Mouse (Mus musculus) cerebellum, adult (tissue): ENCODE measurements around the gene Map3k5.

Experiments used
- ATAC-seq: cut with Nextera tagmentation; 2 replicates; pipeline ENCODE4 v1.9.2; 2017; ENCODE audit warnings: mild to moderate bottlenecking, moderate library complexity, mixed read lengths; ENCODE audit not compliant: insufficient number of reproducible peaks, low FRiP score, low TSS enrichment

The Map3k5 gene

GRCm38 (mm10) chr10:20148130-20148772 is 214.0 kb downstream of the Map3k5 start, which contains the start of gene Map7:
Gene Map7 (plus strand): TSS chr10:20148471.
- ATAC-seq = peak; percentile 15; the same call in 1 of the 2 replicates

GRCm38 (mm10) chr10:20148773-20149120 is 214.5 kb downstream of the Map3k5 start:
- peak; percentile 60 for ATAC-seq

- peak; percentile 82 for ATAC-seq
Observed at GRCm38 (mm10) chr10:20149121-20149834, 215.0 kb downstream of the Map3k5 start.

DNA sequence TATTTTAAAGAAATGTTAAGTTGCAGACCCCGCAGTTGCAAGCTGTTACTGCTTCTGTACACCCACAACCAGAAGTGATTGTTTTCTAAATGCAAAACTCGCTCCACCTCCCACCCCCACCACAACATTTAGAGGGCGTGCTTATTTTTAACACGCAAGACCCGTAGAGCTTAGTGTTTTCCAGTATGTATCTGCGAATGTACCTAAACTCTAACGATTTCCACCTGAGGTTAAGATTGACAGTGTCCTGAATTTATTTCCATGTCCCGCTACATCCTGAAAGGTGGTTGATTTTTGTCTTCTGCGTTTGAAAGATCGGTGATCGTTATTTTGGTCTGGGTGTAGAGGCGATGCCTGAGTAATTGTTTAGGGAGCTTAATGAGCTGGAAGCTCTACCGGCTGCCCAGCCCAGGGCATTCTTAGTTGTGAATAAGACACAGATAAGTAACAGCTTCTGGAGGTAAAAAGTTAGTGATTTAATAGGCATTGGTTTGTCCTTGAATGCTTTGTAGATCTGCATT is 215.6 kb downstream of the Map3k5 start:
- 0 out of 2 replicates have a peak, but pooled peaks have one; percentile 2 for ATAC-seq

GRCm38 (mm10) chr10:20152131-20152530 is 217.9 kb downstream of the Map3k5 start:
- no peak for ATAC-seq

DNA sequence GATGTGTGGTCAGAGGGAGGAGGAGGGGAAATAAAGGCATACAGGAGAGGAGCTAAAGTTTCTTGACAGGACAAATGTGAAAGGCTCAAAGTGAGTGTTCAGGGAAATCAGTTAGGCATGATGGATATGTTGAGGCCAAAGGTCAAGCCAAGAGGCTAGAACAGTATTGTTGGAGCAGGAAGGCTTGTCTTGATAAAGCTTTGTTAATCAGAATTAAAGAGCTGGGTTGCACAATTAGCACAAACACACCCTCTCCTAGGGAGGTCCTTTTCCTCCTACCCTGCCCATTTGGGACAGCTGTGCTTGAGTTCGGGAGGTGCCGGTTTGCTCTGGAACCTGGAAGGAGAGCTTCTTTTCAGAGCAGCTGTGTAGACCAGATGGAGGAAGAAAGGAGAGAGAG is 219.2 kb downstream of the Map3k5 start:
- ATAC-seq = no peak

- 0 out of 2 replicates have a peak, but pooled peaks have one; percentile 21 for ATAC-seq
Observed at GRCm38 (mm10) chr10:20155401-20155800, 221.1 kb downstream of the Map3k5 start.

- no peak for ATAC-seq
Observed at GRCm38 (mm10) chr10:20157021-20157726, 222.9 kb downstream of the Map3k5 start.

DNA sequence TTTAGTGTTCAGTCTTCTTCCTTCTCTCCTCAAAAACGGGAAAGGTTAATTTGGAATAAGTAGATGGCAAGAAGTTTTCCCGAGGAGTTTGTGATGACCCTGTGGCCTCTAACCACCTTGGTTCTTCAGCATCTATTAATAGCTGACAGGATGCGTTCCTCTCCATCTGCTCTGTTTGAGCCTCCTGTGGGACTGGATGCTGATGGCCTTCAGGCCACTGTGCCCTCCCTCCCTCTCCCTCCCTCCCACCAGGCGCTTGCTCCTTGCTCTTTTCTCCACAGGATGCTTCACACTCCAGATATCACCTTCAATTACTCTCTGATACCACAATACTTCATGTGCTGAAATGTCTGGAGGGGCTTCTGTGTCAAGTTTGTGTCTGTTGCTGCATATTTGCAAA is 224.5 kb downstream of the Map3k5 start:
- ATAC-seq = peak; percentile 77

- ATAC-seq = no peak
Observed at GRCm38 (mm10) chr10:20159308-20159707, 225.0 kb downstream of the Map3k5 start.

- ATAC-seq = no peak
Observed at GRCm38 (mm10) chr10:20160914-20161313, 226.6 kb downstream of the Map3k5 start.

GRCm38 (mm10) chr10:20164810-20165209 is 230.5 kb downstream of the Map3k5 start:
- no peak for ATAC-seq

- no peak for ATAC-seq
Observed at GRCm38 (mm10) chr10:20166797-20167196, 232.5 kb downstream of the Map3k5 start.

DNA sequence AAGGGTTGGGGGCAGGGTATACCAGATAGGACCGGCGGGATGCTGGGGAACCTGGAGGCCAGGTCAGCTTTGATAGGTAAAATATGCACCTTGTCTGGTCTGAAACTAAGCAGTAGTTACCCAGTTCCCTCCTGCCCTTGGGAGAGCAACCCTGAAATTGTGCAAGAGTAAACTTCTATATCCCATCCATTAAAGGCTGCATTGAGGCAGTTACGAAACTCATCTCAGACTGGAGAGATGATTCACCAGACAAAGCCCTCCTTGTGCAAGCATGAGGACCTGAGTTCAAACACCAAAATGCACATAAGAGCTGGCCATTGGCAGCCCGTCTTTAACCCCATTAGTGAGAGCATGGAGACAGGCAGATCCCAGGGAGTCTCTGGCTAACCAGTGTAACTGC is 233.2 kb downstream of the Map3k5 start:
- ATAC-seq = no peak

GRCm38 (mm10) chr10:20169182-20169674 is 235.0 kb downstream of the Map3k5 start:
- ATAC-seq = no peak

- no peak for ATAC-seq
Observed at GRCm38 (mm10) chr10:20169927-20170604, 235.8 kb downstream of the Map3k5 start.

- ATAC-seq = peak; percentile 89
Observed at GRCm38 (mm10) chr10:20170605-20171088, 236.4 kb downstream of the Map3k5 start.

- no peak for ATAC-seq
Observed at GRCm38 (mm10) chr10:20171209-20171608, 236.9 kb downstream of the Map3k5 start.

DNA sequence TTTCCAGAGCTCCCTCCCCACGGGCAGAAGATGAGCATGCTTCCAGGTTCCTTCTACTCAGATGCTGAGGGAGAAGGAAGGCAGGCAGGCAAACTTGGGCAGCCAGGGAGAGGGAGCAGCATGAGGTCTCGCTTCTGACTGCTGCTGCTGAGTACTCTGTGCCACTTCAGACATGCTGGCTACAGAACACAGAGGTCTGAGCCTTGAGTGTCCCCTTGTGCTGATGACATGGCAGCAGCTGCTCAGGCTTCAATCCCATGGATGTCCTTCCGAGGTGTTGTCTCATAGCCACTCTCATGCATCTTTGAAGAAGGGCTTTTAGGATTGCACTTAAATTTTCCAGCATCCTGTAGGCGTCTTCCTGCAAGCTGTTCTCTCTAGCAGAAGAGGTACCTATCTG is 237.5 kb downstream of the Map3k5 start:
- ATAC-seq = 0 out of 2 replicates have a peak, but pooled peaks have one; percentile 7

- ATAC-seq = no peak
Observed at GRCm38 (mm10) chr10:20173733-20174132, 239.5 kb downstream of the Map3k5 start.
